Mouse (Mus musculus) kidney, adult 9 months (tissue): ENCODE measurements around the gene Olfr113.
"Not testable (repeated sequence)": the region's sequence is repeated elsewhere in the genome, so short reads cannot be mapped to it uniquely, and the experiment has no call there.

Experiments used
- DNase-seq: peaks from one replicate; pipeline ENCODE4 v3.0.0; 2022

Gene Olfr113

DNA sequence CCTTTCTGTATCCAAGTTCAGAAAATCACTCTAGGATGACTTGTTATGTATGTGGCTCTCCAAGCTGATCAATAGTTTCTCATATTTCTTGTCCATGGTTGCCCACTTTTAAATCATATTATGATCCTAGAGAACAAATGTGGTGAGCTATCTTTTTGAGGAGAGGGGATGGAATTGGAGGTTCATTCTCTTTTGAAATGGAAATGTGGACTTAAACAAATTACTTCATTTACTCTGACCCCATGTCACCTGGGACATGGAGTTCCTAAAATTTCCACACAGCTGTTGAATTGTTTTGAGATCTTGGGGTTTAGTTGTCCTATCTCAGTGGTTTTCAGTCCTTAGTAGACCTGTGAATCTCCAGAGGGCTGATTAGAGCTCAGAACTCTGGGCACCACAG is at the start of gene Olfr113:
TSS of gene Olfr113 (minus strand) at position 101 of the 400 bp plus-strand sequence.
- DNase-seq, result no peak

DNA sequence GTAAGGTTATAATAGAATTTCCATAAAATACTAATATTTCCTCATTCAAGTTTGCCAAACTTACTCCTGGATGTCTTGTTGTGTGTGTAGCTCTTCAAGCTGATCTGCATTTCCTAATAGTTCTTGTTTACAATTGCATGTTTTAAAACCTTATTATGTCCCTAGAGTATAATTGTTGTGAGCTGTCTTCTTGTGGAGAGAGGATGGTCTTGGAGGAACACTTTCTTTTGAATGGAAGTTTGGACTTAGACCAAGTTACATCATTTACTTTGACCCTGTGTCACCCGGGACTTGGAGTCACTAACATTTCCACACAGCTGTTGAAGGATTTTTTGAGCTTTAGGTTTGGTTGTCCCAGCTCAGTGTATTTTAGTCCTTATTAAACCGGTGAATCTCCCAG is 49.5 kb upstream of the Olfr113 start, which contains the start of the genes Olfr115 and Olfr116:
TSS of gene Olfr115 (minus strand) at position 101 of the 400 bp plus-strand sequence.
TSS of gene Olfr116 (minus strand) at position 191 of the 400 bp plus-strand sequence.
- no peak for DNase-seq

DNA sequence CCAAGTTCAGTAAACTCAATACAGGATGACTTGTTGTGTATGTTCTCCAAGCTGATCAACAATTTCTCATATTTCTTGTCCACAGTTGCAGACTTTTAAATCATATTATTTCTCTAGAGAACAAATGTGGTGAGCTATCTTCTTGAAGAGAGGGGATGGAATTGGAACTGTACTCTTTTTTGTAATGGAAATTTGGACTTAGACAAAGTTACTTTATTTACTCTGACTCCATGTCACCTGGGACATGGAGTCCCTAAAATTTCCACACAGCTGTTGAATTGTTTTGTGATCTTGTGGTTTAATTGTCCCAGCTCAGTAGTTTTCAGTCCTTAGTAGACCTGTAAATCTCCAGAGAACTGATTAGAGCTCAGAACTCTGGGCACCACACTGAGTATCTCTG is 15.2 kb upstream of the Olfr113 start, which contains the start of gene Olfr114:
TSS of gene Olfr114 (minus strand) at position 101 of the 400 bp plus-strand sequence.
- no peak for DNase-seq

DNA sequence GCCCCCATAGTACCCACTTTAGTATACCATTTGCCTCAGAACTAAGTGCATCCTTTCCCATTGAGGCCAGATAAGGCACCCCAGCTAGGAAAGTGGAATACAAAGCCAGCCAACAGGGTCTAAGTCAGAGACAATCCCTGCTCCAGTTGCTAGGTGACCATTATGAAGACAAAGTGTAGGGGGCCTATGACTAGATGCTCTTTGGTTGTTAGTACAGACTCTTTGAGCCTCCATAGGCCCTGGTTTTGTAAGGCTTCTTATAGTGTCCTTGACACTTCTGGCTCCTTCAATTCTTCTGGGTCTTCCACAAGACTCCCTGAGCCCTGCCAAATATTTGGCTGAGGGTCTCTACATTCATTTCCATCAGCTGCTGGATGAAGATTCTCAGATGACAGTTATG is 8.1 kb downstream of the Olfr113 start, which contains the start of gene Olfr112:
TSS of gene Olfr112 (minus strand) at position 101 of the 400 bp plus-strand sequence.
- DNase-seq, result no peak

DNA sequence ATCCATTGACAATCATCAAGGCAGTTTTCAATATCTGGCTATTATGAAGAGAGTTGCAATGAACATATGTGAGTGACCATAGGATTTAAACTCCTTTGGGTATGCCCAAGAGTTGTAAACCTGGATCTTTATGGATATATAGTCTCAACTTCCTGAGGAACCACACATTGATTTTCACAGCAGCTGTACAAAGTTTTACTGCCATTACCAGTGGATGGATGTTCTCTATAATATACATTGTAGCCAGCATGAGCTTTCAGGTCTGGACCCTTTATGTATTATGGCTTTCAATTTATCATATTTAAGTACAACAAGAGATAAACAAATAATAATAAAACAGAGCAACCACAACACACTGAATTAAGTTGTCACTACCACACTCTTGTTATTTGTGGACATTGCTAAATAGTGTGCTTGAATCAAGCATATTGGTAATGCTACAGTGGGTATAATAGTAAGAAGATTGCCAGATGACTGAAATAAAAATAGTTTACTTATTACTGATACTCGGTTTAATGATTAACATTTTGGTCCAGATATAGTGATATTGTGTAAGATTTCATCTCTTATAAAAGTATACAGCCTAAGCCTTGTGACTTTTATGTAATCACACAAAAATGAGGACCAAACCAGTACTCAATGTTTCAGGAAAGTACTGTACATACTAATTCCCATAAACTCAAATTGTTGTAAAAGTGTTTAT is 18.4 kb downstream of the Olfr113 start:
- no peak for DNase-seq

DNA sequence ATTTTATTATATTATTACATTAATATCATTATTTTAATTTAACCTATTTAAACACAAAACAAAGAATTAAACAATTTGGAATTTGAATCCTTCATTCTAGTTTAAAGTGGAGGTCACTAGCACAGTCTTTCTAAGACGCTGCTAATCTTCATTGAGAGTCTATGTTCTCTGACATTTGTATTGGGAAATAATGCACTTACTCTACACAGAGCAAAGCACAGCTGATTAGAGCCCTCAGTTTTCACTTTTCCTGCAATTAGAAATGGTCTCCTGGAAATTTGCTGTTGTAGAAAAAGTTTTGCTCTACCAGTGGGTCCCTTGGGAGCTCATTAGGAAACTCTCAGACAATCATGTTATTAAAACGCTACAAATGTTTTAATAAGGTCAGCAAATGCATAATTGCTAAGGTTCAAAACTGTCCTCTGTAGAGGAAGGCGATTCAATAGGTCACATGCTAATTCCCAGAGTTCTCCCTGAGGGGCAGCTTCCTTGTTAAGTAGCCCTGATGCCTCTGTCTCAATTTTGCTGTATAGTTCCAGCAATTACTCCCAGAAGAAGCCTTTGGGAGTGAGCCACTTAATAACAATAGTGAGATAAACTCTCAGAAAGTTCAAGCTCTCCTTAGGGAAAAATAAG is 33.5 kb downstream of the Olfr113 start:
- DNase-seq, result no peak

DNA sequence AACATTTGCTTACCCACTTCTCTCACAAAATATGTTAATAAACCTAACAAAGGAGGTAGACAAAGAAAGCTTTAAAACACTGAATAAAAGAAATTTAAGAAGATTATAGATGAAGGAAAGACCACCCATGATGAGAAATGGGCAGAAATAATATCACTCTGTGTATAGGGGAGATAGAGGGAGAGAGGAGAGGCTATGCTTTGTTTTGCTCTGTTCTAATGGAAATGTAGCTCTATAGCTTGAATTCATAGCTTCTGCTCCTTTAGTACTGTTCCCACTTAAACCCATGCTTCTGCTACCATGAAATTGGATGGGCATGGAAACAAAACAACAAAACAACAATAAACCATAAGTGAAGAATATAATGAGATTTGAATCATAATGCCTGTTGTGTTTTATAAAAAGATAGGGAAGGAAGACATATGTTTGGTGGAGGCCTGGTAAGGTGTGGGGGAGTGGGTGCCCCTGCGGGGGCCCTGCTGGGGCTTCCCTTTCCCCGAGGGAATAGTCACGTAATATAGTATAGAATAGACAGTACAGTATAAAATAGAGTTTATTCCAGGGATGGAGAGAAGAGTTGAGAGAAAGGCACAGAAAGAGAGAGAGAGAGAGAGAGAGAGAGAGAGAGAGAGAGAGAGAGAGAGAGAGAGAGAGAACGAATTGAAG is 35.9 kb downstream of the Olfr113 start:
- DNase-seq, result no peak

DNA sequence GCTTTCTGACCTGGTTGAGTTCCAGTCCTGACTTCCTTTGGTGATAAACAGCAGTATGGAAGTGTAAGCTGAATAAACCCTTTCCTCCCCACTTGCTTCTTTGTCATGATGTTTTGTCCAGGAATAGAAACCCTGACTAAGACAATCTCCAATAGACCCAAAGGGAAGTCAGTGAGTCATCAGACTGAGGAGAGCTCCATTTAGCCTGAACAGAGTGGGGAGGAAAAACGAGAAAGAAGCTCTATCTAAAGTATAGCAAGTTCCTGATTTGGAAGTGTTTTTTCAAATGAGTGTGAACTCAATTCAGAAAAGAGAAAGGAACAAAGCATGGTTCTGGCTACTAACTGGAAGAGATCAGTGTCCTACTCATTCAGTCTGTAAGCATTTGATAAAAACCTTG is 39.0 kb downstream of the Olfr113 start:
- not testable (repeated sequence) for DNase-seq

DNA sequence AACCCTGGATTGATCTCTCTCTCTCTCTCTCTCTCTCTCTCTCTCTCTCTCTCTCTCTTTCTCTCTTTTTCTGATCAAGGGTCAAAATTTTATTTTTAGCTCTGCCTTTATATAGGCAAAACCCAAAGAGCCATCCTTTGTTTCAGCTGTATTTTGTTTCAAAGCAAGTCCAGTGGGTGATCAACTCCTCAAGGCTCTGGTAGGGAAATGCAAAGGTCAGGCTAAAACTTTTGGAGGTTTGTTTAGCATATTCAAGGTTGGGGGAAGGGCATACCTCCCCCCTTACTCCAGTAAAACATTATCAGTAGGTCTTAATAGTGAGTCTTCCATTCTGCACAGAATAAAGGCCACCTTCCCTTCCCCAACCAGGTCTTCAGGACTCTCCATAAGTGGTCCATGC is 42.3 kb downstream of the Olfr113 start:
- no peak for DNase-seq

DNA sequence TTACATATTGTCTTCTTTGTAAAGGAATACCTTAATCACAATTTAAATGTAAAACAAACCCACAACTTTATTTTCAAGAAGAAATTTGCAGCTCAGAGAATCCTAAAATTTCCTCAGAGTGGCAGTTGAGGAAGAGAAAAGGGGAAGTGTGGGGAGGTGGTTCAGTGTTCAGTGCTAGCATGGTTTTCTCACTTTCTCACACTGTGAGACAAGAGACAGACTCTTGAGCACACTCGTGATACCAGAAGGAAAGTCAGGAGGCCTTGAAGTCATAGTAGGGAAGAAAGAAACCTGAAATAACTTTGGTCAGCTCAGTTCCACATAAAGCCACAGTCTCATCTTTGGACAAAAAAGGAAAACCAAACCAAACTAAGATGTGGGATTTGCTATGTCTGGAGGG is 52.0 kb downstream of the Olfr113 start:
- not testable (repeated sequence) for DNase-seq

DNA sequence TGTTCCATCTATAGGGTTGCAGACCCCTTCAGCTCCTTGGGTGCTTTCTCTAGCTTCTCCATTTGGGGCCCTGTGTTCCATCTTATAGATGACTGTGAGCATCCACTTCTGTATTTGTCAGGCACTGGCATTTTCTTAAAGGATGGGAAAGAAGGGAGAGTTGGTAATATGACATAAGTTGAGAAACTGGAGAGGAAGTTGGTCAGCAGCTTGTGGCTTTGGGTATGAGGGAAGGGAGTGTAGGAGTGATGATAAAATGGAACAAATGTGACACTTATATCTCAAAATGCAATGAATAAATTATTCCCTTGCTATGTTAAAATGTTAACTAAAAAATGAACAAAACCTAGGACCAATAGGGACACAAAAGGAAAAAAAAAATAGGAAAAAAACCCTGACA is 52.9 kb downstream of the Olfr113 start:
- DNase-seq, result not testable (repeated sequence)
